ENCODE assay signal across 9 mouse cellular contexts in the genomic region with DNA sequence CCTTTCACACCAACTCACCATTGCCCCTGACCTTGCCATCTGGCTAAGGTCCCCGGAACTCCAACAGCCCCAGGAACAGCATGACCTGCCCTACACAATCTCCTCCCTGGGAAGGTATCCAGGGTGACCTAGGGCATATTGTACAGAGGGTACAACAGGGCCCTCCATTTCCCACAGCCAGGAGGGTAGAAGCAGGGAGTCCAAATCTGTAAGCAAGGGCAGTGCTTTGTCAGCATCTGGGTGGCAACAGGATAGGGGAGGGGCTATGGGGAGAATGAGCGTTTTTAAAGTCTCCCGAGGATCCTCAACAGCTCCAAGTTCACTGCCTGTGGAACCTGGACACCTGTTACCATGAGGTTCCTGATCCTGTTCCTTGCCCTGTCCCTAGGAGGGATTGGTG. TPM values are rescaled to one million over a fixed set of nuclear protein-coding genes. Genes with fewer than 3 reads are reported as not detected.
"Had no signal": no experiment of that assay in that cellular context is flagged by ENCODE, and none has a peak within 500 bp of the region (broad histone marks: within the 10 kb centered on the region; RNA-seq: fewer than 3 reads in every experiment).

Gene Klk1b27, plus strand, starts transcription at position 301 of the 400 bp plus-strand sequence.

RNA-seq across cellular contexts. Expression of gene Klk1b27, which starts in this region (rescaled TPM):
- polyA plus RNA-seq: neural tube, embryonic 12.5 days; neural tube, embryonic 13.5 days; neural tube, embryonic 14.5 days; neural tube, embryonic 15.5 days; stomach, embryonic 14.5 days; stomach, embryonic 15.5 days; stomach, embryonic 16.5 days; stomach, postnatal 0 days; urinary bladder, adult 2 months had no signal
